Mouse (Mus musculus) C2C12 (cell line): Measurements from ENCODE around the gene Rnf5.

Experiments used
- CTCF ChIP-seq: IDR thresholded peaks from one replicate; pipeline ENCODE4 v1.5.1; 2011; ENCODE audit not compliant: control insufficient read depth, insufficient read depth, insufficient read length
- MYOG ChIP-seq: IDR thresholded peaks from one replicate; pipeline ENCODE4 v1.6.1; 2011; ENCODE audit not compliant: control insufficient read depth, insufficient read length; ENCODE audit errors: extremely low read depth

DNA sequence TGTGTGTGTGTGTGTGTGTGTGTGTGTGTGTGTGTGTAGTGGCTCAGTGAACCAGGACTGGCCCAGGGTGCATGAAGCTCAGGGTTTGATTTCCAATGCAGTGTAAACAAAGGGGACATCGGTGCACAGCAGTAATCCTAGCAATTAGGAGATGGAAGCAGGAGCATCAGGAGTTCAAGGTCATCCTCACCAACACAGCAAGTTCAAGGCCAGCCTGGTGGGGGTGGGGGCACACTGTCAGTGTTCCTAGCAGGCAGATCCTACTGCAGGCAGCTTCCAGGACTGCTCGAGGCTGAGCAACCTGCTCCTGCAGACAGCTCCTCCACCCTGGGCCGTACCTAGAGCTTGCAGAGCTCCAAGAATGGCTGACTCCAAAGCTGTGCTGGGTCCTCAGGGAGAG lies 40.9 kb downstream of the Rnf5 start:
- TF ChIP-seq CTCF, result no peak
- no peak for TF ChIP-seq MYOG
